Mouse (Mus musculus) testis, adult 2 months (tissue): ENCODE data around the gene Nrg3.

Source experiments
- CTCF ChIP-seq: fragments of 200-500 bp; IDR thresholded peaks from 2 replicates; pipeline ENCODE4 v1.5.1; 2012; ENCODE audit warnings: low read depth, mild to moderate bottlenecking, inconsistent platforms, low read length, moderate library complexity; ENCODE audit not compliant: control insufficient read depth, insufficient read depth, insufficient replicate concordance
- POLR2A ChIP-seq: fragments of 200-500 bp; IDR thresholded peaks from 2 replicates; pipeline ENCODE4 v1.6.1; 2012; ENCODE audit warnings: low read depth, mild to moderate bottlenecking, inconsistent platforms, low read length, moderate library complexity; ENCODE audit not compliant: control insufficient read depth

DNA sequence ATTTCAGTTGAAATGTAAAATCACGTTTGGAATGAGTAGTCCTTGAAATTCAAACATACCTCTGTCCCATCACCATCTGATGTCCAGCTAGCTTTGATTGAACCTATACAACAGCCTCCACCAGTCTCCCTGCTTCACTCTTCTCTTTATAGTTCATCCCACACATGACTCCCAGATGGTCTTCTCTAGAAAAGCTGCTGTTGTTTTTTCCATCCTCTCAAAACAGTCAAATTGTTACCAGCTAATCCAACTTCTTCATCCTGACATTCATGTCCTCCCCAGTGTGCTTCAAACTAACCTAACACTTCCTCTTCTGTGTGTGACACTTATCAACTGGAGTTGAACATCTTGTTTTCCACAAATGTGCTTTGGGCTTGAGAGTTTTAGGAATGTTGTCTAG, 317.4 kb downstream of the Nrg3 start:
- TF ChIP-seq CTCF: no peak
- TF ChIP-seq POLR2A: no peak
